Mouse (Mus musculus) ES-Bruce4 (cell line): Measurements from ENCODE around the gene Auts2.

Experiments used
- CTCF ChIP-seq: IDR thresholded peaks from one replicate; pipeline ENCODE4 v1.8.1; 2011; ENCODE audit warnings: low read depth, low read length
- EP300 ChIP-seq: IDR thresholded peaks from 2 replicates; pipeline ENCODE4 v1.6.1; 2011; ENCODE audit warnings: low read depth, low read length; ENCODE audit not compliant: insufficient read depth

GRCm38 (mm10) chr5:131802340-131803036 is 740.7 kb downstream of the Auts2 start:
- TF ChIP-seq EP300 (no peak), CTCF (no peak)
